Mouse (Mus musculus) T-cell, adult 66 days (primary cell): Measurements from ENCODE around the gene Prdm5. TPM values are rescaled to one million over a fixed set of nuclear protein-coding genes. Genes with fewer than 3 reads are reported as not detected.

Source experiments
- total RNA-seq, 2 experiments: library from RNA; stranded (reverse); gene quantifications; 3 replicates in 1 of 2; 4 replicates in 1 of 2; pipeline ENCODE4 v1.2.4; 2023

The Prdm5 gene
- total RNA-seq: under 1 TPM; 0.62 to 0.93 TPM

GRCm38 (mm10) chr6:65778861-65779688, at the start of gene Prdm5:
TSS of gene Prdm5 (plus strand) at chr6:65778988.

DNA sequence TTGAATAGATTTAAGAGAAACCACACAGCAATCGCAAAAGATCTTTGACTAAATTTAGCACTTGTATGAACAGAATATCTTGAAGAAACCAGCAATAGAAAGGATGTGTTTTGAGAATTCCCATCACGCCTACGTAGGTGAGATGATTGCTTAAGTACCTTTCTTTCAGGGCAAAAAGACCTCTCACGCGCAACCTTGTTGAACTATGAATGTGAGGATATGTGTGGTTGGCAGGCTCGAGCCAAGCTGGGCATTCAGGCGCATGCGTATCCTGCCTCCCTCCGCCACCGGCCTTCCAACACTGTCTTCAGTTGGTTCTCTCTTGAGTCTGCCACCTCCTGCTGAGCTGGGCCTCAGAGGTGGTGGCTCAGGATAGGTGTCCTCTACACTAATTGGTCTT, 173.5 kb downstream of the Prdm5 start, which contains the start of gene 4930544G11Rik:
Gene 4930544G11Rik, plus strand, starts transcription at position 301 of the 400 bp plus-strand sequence.

Other genes starting within 250 kb of the Prdm5 start
- gene Ndnf, start 107.4 kb upstream of the Prdm5 start, total RNA-seq: 1 to 10 TPM in 1 of 2 experiments, under 1 TPM in 1; 0.41 to 1.2 TPM
- gene 4930544G11Rik, start 173.6 kb downstream of the Prdm5 start, total RNA-seq: not detected